Mouse (Mus musculus): ENCODE measurements around the gene Adk. TPM values are rescaled to one million over a fixed set of nuclear protein-coding genes. Genes with fewer than 3 reads are reported as not detected.

The Adk gene
- polyA plus RNA-seq, 1 experiment: 21.0 TPM

DNA sequence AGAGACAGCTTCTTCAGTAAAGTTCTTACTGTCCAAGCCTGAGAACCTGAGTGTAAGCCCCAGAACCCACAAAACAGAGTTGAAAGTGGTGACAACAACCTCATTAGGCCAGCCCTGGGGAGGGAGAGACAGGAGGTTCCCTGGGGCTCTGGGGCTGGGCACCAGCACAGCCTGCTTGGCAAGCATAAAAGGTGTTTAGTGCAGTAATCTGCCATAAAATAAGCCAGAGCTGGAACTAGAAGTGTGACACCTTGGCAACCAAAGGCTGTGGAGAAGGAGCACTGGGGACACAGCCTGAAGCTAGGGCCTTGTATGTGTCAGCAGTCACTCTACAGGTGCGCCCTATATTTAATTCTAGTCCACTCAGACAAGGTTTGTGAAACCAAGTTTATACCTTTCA, 252.4 kb downstream of the Adk start:
- TF ChIP-seq GATA1 (IDR thresholded peaks at IDR 0.05; ENCODE audit: low read length): no peak

DNA sequence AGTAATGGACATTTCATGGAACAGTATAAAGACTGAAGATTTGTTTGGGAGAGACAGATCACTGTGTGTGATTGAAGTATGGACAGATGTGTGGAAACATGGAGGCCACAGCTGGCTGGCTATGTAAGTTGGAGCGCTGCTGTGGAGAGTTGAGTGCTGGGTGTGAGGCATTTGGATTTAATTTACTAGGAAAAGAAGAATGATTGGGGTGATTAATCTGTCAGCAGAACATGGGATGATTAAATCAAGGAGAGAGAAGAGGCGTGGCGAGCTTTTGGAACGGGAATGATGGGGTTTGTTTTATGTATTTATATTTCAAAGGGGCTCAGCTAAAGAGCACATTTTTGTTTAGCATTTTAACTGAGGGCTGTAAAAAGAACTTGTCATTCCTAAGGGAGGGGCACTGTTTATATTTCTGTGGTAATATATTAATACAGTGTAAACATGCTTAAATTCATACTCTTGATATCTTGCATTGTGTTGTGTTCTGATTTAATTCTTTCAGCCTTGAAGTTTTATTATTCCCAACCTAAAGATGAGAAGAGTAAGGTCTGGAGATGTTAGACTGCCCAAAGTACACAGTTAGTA, 256.1 kb downstream of the Adk start:
- TF ChIP-seq GATA1 (IDR thresholded peaks at IDR 0.05; ENCODE audit: low read length): no peak

DNA sequence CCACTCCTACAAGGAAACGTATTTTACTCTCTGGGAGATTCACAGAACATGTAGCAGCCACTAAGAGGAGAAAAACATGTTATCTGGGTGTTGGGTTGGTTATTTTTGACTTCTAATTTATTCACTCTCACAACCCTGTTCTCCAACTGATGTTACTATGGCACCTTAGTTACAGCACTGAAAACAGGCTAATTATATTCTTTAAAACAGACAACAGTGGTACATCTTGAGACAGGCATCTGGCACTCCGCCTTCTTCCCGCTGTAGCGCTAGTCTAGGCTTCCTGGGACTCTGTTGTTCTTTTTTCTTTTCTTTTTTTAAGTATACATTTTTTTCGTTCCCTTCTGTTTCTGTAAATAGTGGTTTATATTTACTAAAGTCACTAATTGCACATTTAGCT, 258.2 kb downstream of the Adk start:
- TF ChIP-seq GATA1 (IDR thresholded peaks at IDR 0.05; ENCODE audit: low read length): no peak

GRCm38 (mm10) chr14:21313561-21314342, 261.4 kb downstream of the Adk start:
- no peak for TF ChIP-seq GATA1 (IDR thresholded peaks at IDR 0.05; ENCODE audit: low read length)

GRCm38 (mm10) chr14:21314466-21314865, 262.1 kb downstream of the Adk start:
- TF ChIP-seq GATA1 (IDR thresholded peaks at IDR 0.05; ENCODE audit: low read length): no peak

- TF ChIP-seq GATA1 (IDR thresholded peaks at IDR 0.05; ENCODE audit: low read length): no peak
Measured at GRCm38 (mm10) chr14:21334826-21335225, 282.5 kb downstream of the Adk start.

GRCm38 (mm10) chr14:21335691-21336314, 283.4 kb downstream of the Adk start:
- no peak for TF ChIP-seq GATA1 (IDR thresholded peaks at IDR 0.05; ENCODE audit: low read length)

GRCm38 (mm10) chr14:21337948-21338347, 285.6 kb downstream of the Adk start:
- no peak for TF ChIP-seq GATA1 (IDR thresholded peaks at IDR 0.05; ENCODE audit: low read length)

- no peak for TF ChIP-seq GATA1 (IDR thresholded peaks at IDR 0.05; ENCODE audit: low read length)
Measured at GRCm38 (mm10) chr14:21341195-21341594, 288.8 kb downstream of the Adk start.

DNA sequence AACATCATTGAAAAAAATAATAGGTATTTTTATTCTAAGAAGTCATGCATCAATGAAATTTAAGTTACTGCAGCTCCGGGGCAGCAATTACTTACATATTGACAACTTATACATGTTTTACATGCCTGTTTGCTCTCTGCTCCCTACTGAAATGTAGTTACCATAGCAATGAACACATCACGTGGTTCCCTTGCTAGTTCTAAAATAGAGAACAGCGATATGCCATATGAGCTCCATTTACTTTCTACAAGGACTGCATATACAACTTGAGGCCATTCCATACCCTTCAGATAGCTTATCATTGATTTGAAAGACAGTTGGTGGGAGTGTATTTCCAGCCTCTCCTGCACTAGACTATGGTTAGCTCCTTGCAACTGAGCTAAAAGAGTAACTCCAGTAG, 290.6 kb downstream of the Adk start:
- TF ChIP-seq GATA1 (IDR thresholded peaks at IDR 0.05; ENCODE audit: low read length): no peak

DNA sequence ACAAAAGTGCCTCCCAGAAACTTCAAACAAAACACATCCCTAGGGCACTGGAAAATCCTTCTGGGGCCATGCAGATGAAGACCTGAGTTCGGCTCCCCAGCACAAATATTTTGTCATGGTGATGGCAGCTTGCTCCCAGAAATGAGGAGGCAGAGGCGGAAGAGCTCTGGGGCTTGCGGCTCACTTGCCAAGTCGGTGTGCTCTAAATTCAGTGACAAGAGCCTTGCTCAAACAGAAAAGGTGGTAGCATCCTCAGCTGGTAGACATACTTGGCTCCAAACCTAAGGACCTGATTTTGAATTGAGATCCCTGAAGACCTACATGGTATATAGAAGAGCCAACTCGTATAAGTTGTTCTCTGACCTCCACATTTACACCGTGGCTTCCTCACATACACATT, 292.5 kb downstream of the Adk start:
- no peak for TF ChIP-seq GATA1 (IDR thresholded peaks at IDR 0.05; ENCODE audit: low read length)

DNA sequence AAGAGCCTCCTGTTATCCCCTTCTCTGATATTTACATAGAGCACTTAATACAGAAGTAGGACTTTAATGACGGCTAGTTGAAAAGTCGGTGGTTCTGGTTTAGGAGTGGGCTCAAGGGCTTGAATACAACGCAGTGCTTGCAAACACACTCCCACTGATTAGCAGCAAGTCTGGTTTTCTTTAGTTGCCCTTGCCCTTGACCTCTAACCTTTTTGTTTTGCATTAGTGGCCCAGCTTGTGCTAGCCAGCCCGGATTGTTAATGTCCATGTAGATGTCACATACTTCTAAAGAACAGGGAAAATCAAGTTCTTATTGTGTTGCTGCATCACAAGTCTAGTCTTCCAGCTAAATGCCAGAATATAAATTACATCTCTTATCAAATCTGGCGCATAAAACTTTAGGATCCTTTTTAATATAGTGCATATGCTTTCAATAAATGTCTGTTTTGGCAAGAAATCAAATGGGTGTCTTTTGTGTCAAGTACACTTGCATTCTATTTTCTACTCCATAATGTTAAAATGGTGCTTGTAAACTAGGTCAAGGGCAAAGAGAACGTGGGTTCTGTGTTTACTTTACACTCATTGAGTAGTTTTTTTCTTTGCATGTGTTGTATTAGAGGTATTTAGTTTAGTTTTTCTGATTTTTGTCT, 296.4 kb downstream of the Adk start:
- TF ChIP-seq GATA1 (IDR thresholded peaks at IDR 0.05; ENCODE audit: low read length): no peak

- TF ChIP-seq GATA1 (IDR thresholded peaks at IDR 0.05; ENCODE audit: low read length): no peak
Measured at GRCm38 (mm10) chr14:21351646-21352045, 299.3 kb downstream of the Adk start.

DNA sequence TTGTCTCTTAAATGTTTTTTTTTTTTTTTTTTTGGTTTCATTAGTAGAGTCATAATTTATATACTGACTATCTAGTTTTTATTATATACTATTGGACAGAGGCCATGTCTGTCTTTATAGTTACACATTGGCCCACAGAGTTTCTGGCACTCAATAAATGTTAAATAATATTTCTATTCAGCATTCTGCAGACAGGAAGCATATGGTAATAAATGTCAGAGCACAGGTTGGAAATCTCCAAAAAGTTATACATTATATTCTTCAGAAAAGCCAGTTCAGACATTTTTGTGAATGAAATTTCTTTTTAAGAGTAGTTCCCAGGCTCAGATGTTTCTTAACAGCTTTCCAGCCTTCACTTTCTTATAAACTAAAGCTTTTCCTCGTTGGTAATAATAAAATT, 303.9 kb downstream of the Adk start:
- TF ChIP-seq GATA1 (IDR thresholded peaks at IDR 0.05; ENCODE audit: low read length): no peak

- no peak for TF ChIP-seq GATA1 (IDR thresholded peaks at IDR 0.05; ENCODE audit: low read length)
Measured at GRCm38 (mm10) chr14:21359207-21359895, 307.0 kb downstream of the Adk start.

All from G1E-ER4 (cell line).